Mouse (Mus musculus) forebrain, embryonic 16.5 days (tissue): ENCODE measurements at regions not wholly inside any gene's neighbourhood (a gene's known extent, or its start where the extent isn't known, plus 50 kb on each side); places are given as distances from the start of the nearest gene placed in this dataset.

Experiments
- ATAC-seq: fragments of 200-750 bp; cut with Nextera tagmentation; 2 replicates; pipeline ENCODE4 v1.8.0; 2017; ENCODE audit warnings: mild to moderate bottlenecking, moderate library complexity
- H3K27ac ChIP-seq: fragments of 300-500 bp; sonication (generic); 2 replicates; pipeline ENCODE4 v1.5.1; 2014; ENCODE audit warnings: low read length, control low read depth
- H3K27me3 ChIP-seq: fragments of 300-500 bp; sonication (generic); replicated peaks from 2 replicates; pipeline ENCODE4 v1.6.1; 2014; ENCODE audit warnings: low read length; ENCODE audit not compliant: control insufficient read depth, insufficient read depth
- H3K36me3 ChIP-seq: fragments of 300-500 bp; sonication (generic); 2 replicates; pipeline ENCODE4 v1.6.1; 2014; ENCODE audit not compliant: control insufficient read depth, insufficient read depth
- H3K4me1 ChIP-seq: fragments of 300-500 bp; sonication (generic); replicated peaks from 2 replicates; pipeline ENCODE4 v1.6.1; 2014; ENCODE audit warnings: low read length; ENCODE audit not compliant: control insufficient read depth, insufficient read depth
- H3K4me2 ChIP-seq: fragments of 300-500 bp; sonication (generic); 2 replicates; pipeline ENCODE4 v1.6.1; 2014; ENCODE audit warnings: mild to moderate bottlenecking, low read length, control low read depth
- H3K4me3 ChIP-seq: fragments of 300-500 bp; sonication (generic); replicated peaks from 2 replicates; pipeline ENCODE4 v1.5.1; 2014; ENCODE audit warnings: mild to moderate bottlenecking, low read length, control low read depth
- H3K9ac ChIP-seq: fragments of 300-500 bp; sonication (generic); replicated peaks from 2 replicates; pipeline ENCODE4 v1.6.1; 2014; ENCODE audit warnings: low read depth, low read length, control low read depth
- H3K9me3 ChIP-seq: fragments of 300-500 bp; sonication (generic); 2 replicates; pipeline ENCODE4 v1.6.1; 2016; ENCODE audit warnings: low read length; ENCODE audit not compliant: control insufficient read depth
- WGBS: fragments of 180-500 bp; shearing (Covaris S2); extraction: QIAGEN DNeasy Blood & Tissue Kit; methylation state at CpG from one replicate; pipeline ENCODE4 v1.1.7; 2014; 5-methylcytosine and 5-hydroxymethylcytosine counted together

DNA sequence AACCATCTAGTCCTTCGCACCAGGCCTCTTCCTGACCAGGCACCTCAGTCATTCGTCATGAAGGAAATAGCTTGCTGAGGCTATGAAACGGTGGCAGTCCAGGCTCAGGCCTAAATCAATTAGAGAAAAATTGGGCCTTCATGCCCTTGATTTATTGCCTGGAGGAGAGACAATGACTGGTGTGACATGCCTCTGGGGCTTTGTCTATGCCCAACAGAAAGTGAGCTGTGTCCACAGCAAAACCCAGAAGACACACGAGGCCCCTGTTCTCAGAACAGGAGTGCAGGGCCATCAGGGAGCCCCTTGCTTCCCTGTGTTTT, 922.9 kb upstream of the Car8 start:
- no peak overlapping the region for H3K27ac ChIP-seq
- no peaks in the 10 kb centered on the region for H3K9me3 ChIP-seq
- WGBS: 48% methylated on average over 4 of the region's 4 CpGs
- no peaks in the 10 kb centered on the region for H3K4me1 ChIP-seq
- no peak overlapping the region for H3K4me2 ChIP-seq
- no peak overlapping the region for H3K4me3 ChIP-seq
- H3K9ac ChIP-seq: no peak overlapping the region
- no peaks in the 10 kb centered on the region for H3K36me3 ChIP-seq
- no peaks in the 10 kb centered on the region for H3K27me3 ChIP-seq
- no peak for ATAC-seq

- Histone ChIP-seq H3K9ac (no peak overlapping the region), H3K36me3 (no peaks in the 10 kb centered on the region), H3K27me3 (no peaks in the 10 kb centered on the region), H3K27ac (no peak overlapping the region), H3K4me1 (no peaks in the 10 kb centered on the region), H3K4me2 (no peak overlapping the region), H3K4me3 (no peak overlapping the region), H3K9me3 (no peaks in the 10 kb centered on the region)
- ATAC-seq: no peak
- WGBS: 36% methylated on average over 11 of the region's 11 CpGs
Observed at GRCm38 (mm10) chr4:9161068-9161813, 922.4 kb upstream of the Car8 start.

DNA sequence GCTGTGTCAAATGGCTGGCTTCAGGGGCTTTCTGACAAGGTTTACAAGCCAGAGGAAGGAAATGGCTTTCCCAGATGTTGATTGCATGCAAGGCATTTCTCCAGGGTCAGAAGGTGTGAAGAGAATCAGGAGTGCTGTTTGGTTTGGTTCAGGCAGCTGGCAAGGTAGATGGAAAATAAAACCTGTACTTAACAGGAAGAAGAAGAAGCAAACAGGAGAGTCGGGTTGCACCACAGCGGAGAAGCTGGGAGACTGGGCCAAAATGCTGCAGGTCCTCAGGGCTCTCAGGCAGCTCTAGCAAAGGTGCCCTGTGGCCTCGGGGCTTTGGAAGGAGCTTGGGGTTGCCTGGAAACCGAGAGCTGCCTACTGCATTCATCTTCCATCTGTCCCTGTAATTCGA, 908.9 kb upstream of the Car8 start:
- Histone ChIP-seq H3K4me2 (no peak overlapping the region), H3K36me3 (no peaks in the 10 kb centered on the region), H3K27ac (no peak overlapping the region), H3K4me1 (no peaks in the 10 kb centered on the region; the same call in 1 of the 2 replicates), H3K27me3 (no peaks in the 10 kb centered on the region), H3K9ac (no peak overlapping the region), H3K4me3 (no peak overlapping the region), H3K9me3 (no peaks in the 10 kb centered on the region)
- ATAC-seq: no peak
- 38% methylated on average over 5 of the region's 5 CpGs for WGBS

DNA sequence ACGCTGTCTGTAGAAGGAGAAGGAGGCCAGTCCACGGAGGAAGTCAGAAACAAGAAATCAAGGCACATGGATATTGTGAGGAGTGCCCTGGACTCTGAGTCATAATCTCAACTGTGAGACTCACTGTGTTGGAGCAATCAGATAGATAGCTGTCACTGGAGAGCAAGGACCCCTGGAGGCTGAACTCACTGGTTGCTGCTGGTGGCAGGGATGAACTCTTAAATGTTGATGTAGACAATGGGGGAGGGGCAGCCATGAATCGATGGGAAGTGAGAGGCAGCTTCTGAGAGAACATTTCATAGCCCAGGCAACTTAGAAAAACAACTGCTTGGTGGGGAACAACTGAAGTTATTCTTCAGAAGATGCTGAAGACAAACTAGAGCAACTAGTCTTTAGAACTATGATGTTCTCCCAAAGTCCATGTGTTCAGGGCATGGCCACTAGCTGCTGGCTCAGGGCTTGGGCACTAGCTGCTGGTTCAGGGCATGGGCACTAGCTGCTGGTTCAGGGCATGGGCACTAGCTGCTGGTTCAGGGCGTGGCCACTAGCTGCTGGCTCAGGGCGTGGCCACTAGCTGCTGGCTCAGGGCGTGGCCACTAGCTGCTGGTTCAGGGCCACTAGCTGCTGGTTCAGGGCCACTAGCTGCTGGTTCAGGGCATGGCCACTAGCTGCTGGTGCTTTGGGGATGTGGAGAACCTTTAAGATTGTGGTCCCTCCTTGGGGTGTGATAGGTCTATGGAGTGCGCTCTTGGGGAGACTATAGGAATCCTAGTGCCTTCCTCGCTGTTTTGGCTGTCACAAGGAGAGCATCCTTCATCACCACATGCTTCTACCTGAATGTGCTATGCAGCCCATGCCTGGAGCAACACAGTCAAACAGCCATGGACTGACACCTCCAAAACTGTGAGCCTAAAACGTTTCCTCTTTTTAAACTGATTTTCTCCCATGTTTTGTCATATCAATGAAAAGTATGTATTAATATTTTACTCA, 905.7 kb upstream of the Car8 start:
- Histone ChIP-seq H3K9ac (no peak overlapping the region), H3K4me2 (no peak overlapping the region), H3K4me1 (no peaks in the 10 kb centered on the region; the same call in 1 of the 2 replicates), H3K27ac (no peak overlapping the region), H3K36me3 (no peaks in the 10 kb centered on the region), H3K4me3 (no peak overlapping the region), H3K9me3 (no peaks in the 10 kb centered on the region), H3K27me3 (no peaks in the 10 kb centered on the region)
- no peak for ATAC-seq
- 92% methylated on average over 9 of the region's 9 CpGs for WGBS

GRCm38 (mm10) chr4:9143087-9143486, 904.2 kb upstream of the Car8 start:
- no peaks in the 10 kb centered on the region for H3K36me3 ChIP-seq
- no peak for ATAC-seq
- H3K9ac ChIP-seq: no peak overlapping the region
- H3K27me3 ChIP-seq: no peaks in the 10 kb centered on the region
- no peaks in the 10 kb centered on the region for H3K9me3 ChIP-seq
- no peak overlapping the region for H3K27ac ChIP-seq
- H3K4me1 ChIP-seq: no peaks in the 10 kb centered on the region; the same call in 1 of the 2 replicates
- 87% methylated on average over 3 of the region's 3 CpGs for WGBS
- H3K4me3 ChIP-seq: no peak overlapping the region
- H3K4me2 ChIP-seq: no peak overlapping the region

DNA sequence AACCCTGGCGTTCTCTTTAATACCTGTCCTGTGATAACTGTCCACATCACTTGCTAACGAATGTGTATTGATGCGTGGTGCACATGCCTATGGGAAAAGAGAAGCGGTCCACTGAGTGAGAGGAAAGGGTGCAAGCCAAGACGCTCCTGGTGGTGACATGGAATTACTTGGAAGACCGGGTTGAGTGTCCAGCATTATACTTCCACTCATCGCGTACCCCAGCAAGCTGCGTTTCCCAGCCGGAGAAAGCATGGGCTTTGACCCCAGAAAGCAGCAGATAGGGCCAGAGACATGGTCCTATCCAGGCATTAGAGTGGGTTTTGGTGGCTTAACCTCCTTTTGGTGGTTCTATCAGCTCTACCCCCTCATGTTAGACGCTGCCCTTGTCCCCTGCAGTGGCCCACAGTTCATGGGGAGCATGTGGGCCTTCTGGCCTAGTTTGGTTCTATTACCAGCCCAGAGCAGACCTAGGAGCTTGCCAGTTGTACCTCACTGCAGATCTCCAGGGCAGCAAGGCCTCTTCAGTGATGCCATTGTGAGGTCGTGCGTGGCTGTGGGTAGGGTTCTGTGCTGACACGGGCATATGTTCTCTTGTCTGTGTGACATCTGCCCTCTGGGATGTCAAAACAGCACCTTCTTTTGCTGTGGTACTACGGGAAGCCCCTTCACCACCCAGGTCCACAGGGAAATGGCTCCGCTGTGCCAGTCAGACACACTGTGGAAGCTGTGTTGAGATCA, 903.3 kb upstream of the Car8 start:
- no peaks in the 10 kb centered on the region for H3K36me3 ChIP-seq
- ATAC-seq: no peak
- no peak overlapping the region for H3K4me2 ChIP-seq
- no peak overlapping the region for H3K4me3 ChIP-seq
- H3K27ac ChIP-seq: no peak overlapping the region
- no peak overlapping the region for H3K9ac ChIP-seq
- 89% methylated on average over 16 of the region's 16 CpGs for WGBS
- no peaks in the 10 kb centered on the region for H3K9me3 ChIP-seq
- no peaks in the 10 kb centered on the region for H3K4me1 ChIP-seq
- no peaks in the 10 kb centered on the region for H3K27me3 ChIP-seq

DNA sequence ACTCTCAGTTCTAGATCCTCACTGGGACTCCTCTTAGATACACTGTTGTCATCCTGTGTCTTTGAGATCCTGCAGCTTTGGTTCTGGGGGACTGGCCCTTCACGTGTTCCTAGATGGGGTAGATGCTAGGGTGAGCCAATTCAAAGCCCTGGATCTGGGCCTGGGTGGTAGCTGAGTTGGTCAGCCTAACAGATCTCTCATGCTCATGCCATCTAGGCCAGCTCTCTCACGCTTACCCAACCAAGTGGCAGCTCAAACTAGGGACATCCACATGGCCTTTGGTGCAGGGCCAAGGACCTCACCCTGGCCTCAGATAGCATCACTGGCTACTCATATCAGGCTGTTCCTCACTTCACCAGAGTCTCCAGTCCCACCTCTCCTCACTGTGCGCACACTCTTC, 901.9 kb upstream of the Car8 start:
- 95% methylated on average over 3 of the region's 3 CpGs for WGBS
- Histone ChIP-seq H3K4me2 (no peak overlapping the region), H3K27me3 (no peaks in the 10 kb centered on the region), H3K4me3 (no peak overlapping the region), H3K9me3 (no peaks in the 10 kb centered on the region), H3K4me1 (peaks cover 8% of the 10 kb centered on the region), H3K27ac (no peak overlapping the region), H3K9ac (no peak overlapping the region), H3K36me3 (no peaks in the 10 kb centered on the region)
- no peak for ATAC-seq

DNA sequence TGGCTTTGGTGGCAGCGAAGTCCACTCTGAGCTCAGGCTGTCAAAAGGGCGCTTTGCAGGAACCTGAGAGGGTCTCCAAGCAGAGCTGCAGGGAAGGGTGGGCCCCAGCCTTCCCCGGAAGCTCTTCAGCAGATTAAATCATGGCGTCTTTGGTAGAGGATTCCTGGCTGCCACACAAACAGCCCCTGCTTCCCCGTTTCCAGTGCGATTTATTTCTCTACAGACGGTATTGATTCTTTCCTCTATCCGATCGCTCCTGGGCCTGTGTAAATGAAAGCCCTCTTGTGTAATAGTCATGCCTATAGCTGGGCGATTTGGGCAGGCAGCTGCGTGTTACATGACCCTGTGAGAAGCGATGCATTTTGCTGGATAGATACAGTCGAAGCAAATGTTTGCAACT, 897.8 kb upstream of the Car8 start:
- H3K27ac ChIP-seq: no peak overlapping the region
- H3K4me2 ChIP-seq: peak overlapping the region; percentile 64
- no peak for ATAC-seq
- no peaks in the 10 kb centered on the region for H3K9me3 ChIP-seq
- no peaks in the 10 kb centered on the region for H3K27me3 ChIP-seq
- H3K9ac ChIP-seq: peak overlapping the region; percentile 60; the same call in 1 of the 2 replicates
- 52% methylated on average over 13 of the region's 13 CpGs for WGBS
- H3K36me3 ChIP-seq: no peaks in the 10 kb centered on the region
- H3K4me1 ChIP-seq: peaks cover 8% of the 10 kb centered on the region
- H3K4me3 ChIP-seq: no peak overlapping the region

DNA sequence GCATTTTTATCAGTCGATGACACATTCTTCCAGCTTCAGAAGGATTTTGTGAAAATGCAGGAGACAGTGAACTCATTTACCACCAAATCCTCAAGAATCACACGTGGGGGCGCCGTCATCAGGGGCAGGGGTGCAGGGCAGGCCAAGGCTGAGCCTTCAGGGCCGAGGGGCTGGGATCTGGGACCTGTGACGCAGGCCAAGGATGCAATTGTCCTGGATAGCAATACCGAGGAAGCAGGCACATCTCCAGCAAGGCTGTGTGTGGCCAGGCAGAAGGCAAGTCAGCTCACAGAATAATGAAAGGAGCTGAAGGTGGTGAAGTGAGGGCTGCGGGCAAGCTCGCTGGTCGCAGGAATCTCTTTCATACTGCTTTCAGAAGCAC, 897.3 kb upstream of the Car8 start:
- Histone ChIP-seq H3K4me1 (peaks cover 8% of the 10 kb centered on the region), H3K9ac (peak overlapping the region; percentile 60)

More for the DNA sequence above, 897.3 kb upstream of the Car8 start:
- Histone ChIP-seq H3K9me3 (no peaks in the 10 kb centered on the region), H3K4me3 (peak overlapping the region; percentile 34), H3K36me3 (no peaks in the 10 kb centered on the region), H3K27me3 (no peaks in the 10 kb centered on the region), H3K4me2 (peak overlapping the region; percentile 64), H3K27ac (peak overlapping the region; percentile 60)
- WGBS: 2% methylated on average over 10 of the region's 10 CpGs
- peak; percentile 82 for ATAC-seq
